26 mouse cellular contexts compared by ENCODE assay signal in genomic region chr12:56894963-56895362, GRCm38 (mm10).
DNase-seq lines count a peak whose midpoint lies in the region; ATAC-seq and TF ChIP-seq lines count a peak whose summit lies in the region.
"Had no signal": no experiment of that assay in that cellular context is flagged by ENCODE, and none has a peak within 500 bp of the region (broad histone marks: within the 10 kb centered on the region; RNA-seq: fewer than 3 reads in every experiment).

No protein-coding gene starts in this region.

- no peak overlapping the region for H3K4me3 ChIP-seq in limb, embryonic 14.5 days (replicated peaks; ENCODE audit: low read length)
- no peak overlapping the region for H3K4me3 ChIP-seq in limb, embryonic 10.5 days
- H3K4me3 ChIP-seq: embryonic facial prominence, embryonic 13.5 days; erythroblast, embryonic 14.5 days; forebrain, embryonic 10.5 days; forebrain, embryonic 12.5 days had no signal

- H3K4me1 ChIP-seq in limb, embryonic 14.5 days (ENCODE audit: control insufficient read depth, insufficient read depth, low read length), result no peaks in the 10 kb centered on the region; the same call in 1 of the 2 replicates
- H3K4me1 ChIP-seq in limb, embryonic 10.5 days, result peaks cover 45% of the 10 kb centered on the region
- H3K4me1 ChIP-seq: embryonic facial prominence, embryonic 13.5 days; forebrain, embryonic 12.5 days had no signal

- no peaks in the 10 kb centered on the region for H3K27me3 ChIP-seq in limb, embryonic 14.5 days (ENCODE audit: control insufficient read depth, insufficient read depth, low read length)
- H3K27me3 ChIP-seq in limb, embryonic 10.5 days (ENCODE audit: low read depth, poor library complexity, severe bottlenecking), result peaks cover 20% of the 10 kb centered on the region; the same call in 1 of the 2 replicates
- H3K27me3 ChIP-seq: CH12.LX; embryonic facial prominence, embryonic 13.5 days; forebrain, embryonic 12.5 days had no signal

- DNase-seq in embryo, embryonic 10.5 days (ENCODE audit: low spot score), result peak; percentile 32
- no peak for DNase-seq in embryo, embryonic 9.5 days (ENCODE audit: extremely low spot score)
- peak; percentile 12 for DNase-seq in limb, embryonic 14.5 days (ENCODE audit: low spot score)
- no peak for DNase-seq in limb, embryonic 10.5 days (ENCODE audit: low spot score)
- peak; percentile 48 for DNase-seq in mesoderm, embryonic 11.5 days (ENCODE audit: low read depth, low spot score)
- DNase-seq in cerebellum, postnatal 25 days, result no peak
- DNase-seq in gastrocnemius, postnatal 10 days, result no peak
- DNase-seq: adrenal gland, adult 2 months; adrenal gland, postnatal 10 days; adrenal gland, postnatal 25 days; B cell, adult 2 months; cerebellum, adult 11 months; cerebellum, adult 18-20 months; cerebellum, adult 8-10 months; cerebellum, adult 9-11 months; cerebellum, postnatal 14 days; embryo, embryonic 11 days had no signal

- ATAC-seq in limb, embryonic 14.5 days (ENCODE audit: low FRiP score, low read depth), result no peak
- ATAC-seq: CD4-positive, CD25-positive, alpha-beta regulatory T cell, adult 4 months; forebrain, embryonic 14.5 days; forebrain, embryonic 16.5 days had no signal

- H3K27ac ChIP-seq in limb, embryonic 14.5 days (replicated peaks; ENCODE audit: low read depth, low read length), result no peak overlapping the region
- H3K27ac ChIP-seq in limb, embryonic 10.5 days, result no peak overlapping the region
- H3K27ac ChIP-seq: embryonic facial prominence, embryonic 13.5 days; forebrain, embryonic 10.5 days; forebrain, embryonic 12.5 days had no signal

- H3K4me2 ChIP-seq in limb, embryonic 14.5 days (replicated peaks; ENCODE audit: low read depth, low read length, severe bottlenecking), result no peak overlapping the region
- H3K4me2 ChIP-seq: embryonic facial prominence, embryonic 13.5 days; forebrain, embryonic 12.5 days had no signal

- no peak overlapping the region for H3K9ac ChIP-seq in limb, embryonic 14.5 days (ENCODE audit: low read depth, low read length, severe bottlenecking)
- H3K9ac ChIP-seq: embryonic facial prominence, embryonic 13.5 days; forebrain, embryonic 12.5 days had no signal

- WGBS in limb, embryonic 14.5 days, result 53% methylated on average over 5 of the region's 5 CpGs
- WGBS in limb, embryonic 10.5 days, result 62% methylated on average over 5 of the region's 5 CpGs

- TF ChIP-seq POLR2A in limb, embryonic 14.5 days (IDR thresholded peaks at IDR 0.05; ENCODE audit: borderline replicate concordance, extremely low read depth, insufficient read depth, insufficient read length), result no peak

- no peaks in the 10 kb centered on the region for H3K9me3 ChIP-seq in limb, embryonic 14.5 days (ENCODE audit: control insufficient read depth, low read length)
- H3K9me3 ChIP-seq in limb, embryonic 10.5 days (replicated peaks), result no peaks in the 10 kb centered on the region
- H3K9me3 ChIP-seq: embryonic facial prominence, embryonic 13.5 days; forebrain, embryonic 10.5 days; forebrain, embryonic 12.5 days; G1E had no signal

- H3K36me3 ChIP-seq in limb, embryonic 14.5 days (ENCODE audit: control insufficient read depth, insufficient read depth, low read length), result no peaks in the 10 kb centered on the region
- no peaks in the 10 kb centered on the region for H3K36me3 ChIP-seq in limb, embryonic 10.5 days
- H3K36me3 ChIP-seq: embryonic facial prominence, embryonic 13.5 days; forebrain, embryonic 10.5 days; forebrain, embryonic 12.5 days; G1E had no signal

Comparison
In these comparisons a context has a peak if more than half of its experiments do, and no peak if none do; other contexts are left out.
1. DNase-seq: peak in embryo, embryonic 10.5 days (single experiment), limb, embryonic 14.5 days (single experiment) and mesoderm, embryonic 11.5 days (single experiment); none in embryo, embryonic 9.5 days (single experiment), limb, embryonic 10.5 days (single experiment), cerebellum, postnatal 25 days (0 of 2) and gastrocnemius, postnatal 10 days (single experiment).